Mouse (Mus musculus): Measurements from ENCODE around the gene Tenm3. TPM values are rescaled to one million over a fixed set of nuclear protein-coding genes. Genes with fewer than 3 reads are reported as not detected.
"Not testable (repeated sequence)": the region's sequence is repeated elsewhere in the genome, so short reads cannot be mapped to it uniquely, and the experiment has no call there.

Gene Tenm3
- total RNA-seq, 1 experiment from 2014 or later, result not detected

- ATAC-seq (replicated peaks; ENCODE audit: low read depth, poor library complexity, severe bottlenecking), result no peak
These were observed 655.2 kb downstream of the Tenm3 start for GRCm38 (mm10) chr8:48188586-48188985.

DNA sequence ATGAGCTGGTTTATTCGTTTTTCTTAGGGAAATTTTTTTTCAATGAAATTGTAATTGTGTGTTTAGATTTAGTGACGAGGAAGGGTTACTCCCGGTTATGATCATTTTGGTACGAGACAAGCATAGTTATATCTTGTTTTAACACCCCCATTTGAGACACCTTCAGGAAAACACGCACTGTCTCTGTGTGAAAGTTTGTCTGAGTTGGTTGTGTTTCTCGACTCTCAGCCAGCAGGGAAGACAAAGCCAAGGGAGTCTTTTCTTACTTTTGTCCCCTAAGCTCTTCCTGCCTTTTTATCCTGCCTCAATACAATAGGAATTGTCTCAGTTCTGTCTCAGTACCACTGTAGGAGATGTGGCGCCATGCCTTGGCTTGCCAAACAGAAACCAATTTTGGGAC, 660.0 kb downstream of the Tenm3 start:
- no peak for ATAC-seq (replicated peaks; ENCODE audit: low read depth, poor library complexity, severe bottlenecking)

DNA sequence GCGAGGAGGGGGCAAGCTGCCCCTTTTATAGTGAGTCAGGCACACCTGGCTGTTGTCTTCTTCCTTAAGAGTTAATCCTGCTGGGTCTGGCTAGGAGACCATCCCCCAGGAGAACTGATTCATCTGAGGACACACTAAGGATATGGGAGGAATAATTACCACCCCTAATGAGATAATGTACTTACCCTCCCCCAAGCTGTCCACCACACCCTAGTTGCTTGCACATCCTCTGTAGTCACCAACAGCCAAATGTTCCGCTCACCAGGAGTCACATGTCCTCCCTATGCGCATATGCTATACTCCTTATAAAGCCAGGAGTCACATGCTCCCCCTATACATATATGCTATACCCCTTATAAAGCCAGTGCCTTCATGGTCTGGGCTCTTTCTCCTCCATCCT, 662.8 kb downstream of the Tenm3 start:
- no peak for ATAC-seq (replicated peaks; ENCODE audit: low read depth, poor library complexity, severe bottlenecking)

- not testable (repeated sequence) for ATAC-seq (replicated peaks; ENCODE audit: low read depth, poor library complexity, severe bottlenecking)
These were observed 663.6 kb downstream of the Tenm3 start for GRCm38 (mm10) chr8:48180146-48180545.

GRCm38 (mm10) chr8:48178993-48179392, 664.8 kb downstream of the Tenm3 start:
- no peak for ATAC-seq (replicated peaks; ENCODE audit: low read depth, poor library complexity, severe bottlenecking)

DNA sequence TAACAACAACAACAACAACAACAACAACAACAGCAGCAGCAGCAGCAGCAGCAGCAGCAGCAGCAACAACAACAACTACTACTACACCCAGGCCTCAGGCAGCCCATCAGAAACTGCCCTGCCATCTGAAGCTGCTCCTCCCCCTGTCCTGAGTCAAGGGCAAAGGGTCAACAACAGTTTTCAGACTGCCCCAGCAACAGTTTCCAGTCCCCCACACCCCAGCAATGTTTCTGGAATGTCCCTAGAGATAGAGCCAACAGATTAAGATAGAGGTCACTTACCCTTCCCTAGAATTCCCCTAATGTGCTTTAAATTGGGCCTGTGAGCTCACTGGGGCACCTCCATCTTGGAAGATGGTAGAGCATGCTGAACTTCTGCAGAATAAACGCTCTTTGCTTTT, 665.9 kb downstream of the Tenm3 start:
- ATAC-seq (replicated peaks; ENCODE audit: low read depth, poor library complexity, severe bottlenecking), result no peak
